ENCODE assay signal across 14 mouse cellular contexts in the genomic region with DNA sequence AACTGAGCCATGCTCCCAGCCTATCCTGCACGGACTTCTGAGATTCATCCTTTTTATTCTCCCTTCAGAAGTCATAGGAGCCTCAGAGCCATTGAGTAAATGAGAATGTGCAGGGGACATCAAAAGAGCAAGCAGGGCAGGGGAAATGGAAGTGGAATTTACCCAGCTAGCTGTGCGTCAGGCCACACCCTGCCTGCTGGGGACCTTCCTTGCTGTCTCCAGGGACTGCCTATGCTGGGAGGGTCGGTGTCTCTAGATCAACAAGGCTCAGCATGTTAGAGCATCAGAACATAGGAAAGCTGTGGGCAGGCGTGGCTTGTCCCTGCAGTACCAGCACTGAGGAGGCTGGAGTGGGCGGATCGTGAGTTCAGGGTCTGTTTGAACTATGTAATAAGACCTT. TPM values are rescaled to one million over a fixed set of nuclear protein-coding genes. Genes with fewer than 3 reads are reported as not detected.
DNase-seq lines count a peak whose midpoint lies in the region; ATAC-seq and TF ChIP-seq lines count a peak whose summit lies in the region.
"Had no signal": no experiment of that assay in that cellular context is flagged by ENCODE, and none has a peak within 500 bp of the region (broad histone marks: within the 10 kb centered on the region; RNA-seq: fewer than 3 reads in every experiment).

No protein-coding gene starts in this region.

- H3K9ac ChIP-seq in heart, embryonic 12.5 days, result no peak overlapping the region
- H3K9ac ChIP-seq in ES-Bruce4 (ENCODE audit: low read depth, poor library complexity, severe bottlenecking), result no peak overlapping the region
- no peak overlapping the region for H3K9ac ChIP-seq in forebrain, embryonic 12.5 days
- H3K9ac ChIP-seq: liver, embryonic 12.5 days had no signal

- H3K4me1 ChIP-seq in heart, embryonic 12.5 days (replicated peaks), result peaks cover 25% of the 10 kb centered on the region
- peaks cover 14% of the 10 kb centered on the region for H3K4me1 ChIP-seq in ES-Bruce4 (ENCODE audit: control insufficient read depth, insufficient read depth, low read length)
- H3K4me1 ChIP-seq in embryonic facial prominence, embryonic 10.5 days, result 0 out of 2 replicates have a peak, but pooled peaks cover 6% of the 10 kb centered on the region
- peaks cover 2% of the 10 kb centered on the region; the same call in 1 of the 2 replicates for H3K4me1 ChIP-seq in forebrain, embryonic 12.5 days
- H3K4me1 ChIP-seq: liver, embryonic 12.5 days had no signal

- H3K36me3 ChIP-seq in heart, embryonic 12.5 days, result peaks cover 6% of the 10 kb centered on the region; the same call in 1 of the 2 replicates
- no peaks in the 10 kb centered on the region for H3K36me3 ChIP-seq in ES-Bruce4 (ENCODE audit: control insufficient read depth, insufficient read depth, low read length, poor library complexity, severe bottlenecking)
- H3K36me3 ChIP-seq in embryonic facial prominence, embryonic 10.5 days (replicated peaks), result no peaks in the 10 kb centered on the region
- H3K36me3 ChIP-seq in forebrain, embryonic 12.5 days (replicated peaks), result no peaks in the 10 kb centered on the region
- H3K36me3 ChIP-seq: liver, embryonic 12.5 days had no signal

- H3K27me3 ChIP-seq in heart, embryonic 12.5 days (replicated peaks), result no peaks in the 10 kb centered on the region
- H3K27me3 ChIP-seq in ES-Bruce4 (ENCODE audit: control insufficient read depth, insufficient read depth, low read length, poor library complexity, severe bottlenecking), result no peaks in the 10 kb centered on the region
- H3K27me3 ChIP-seq in embryonic facial prominence, embryonic 10.5 days (replicated peaks; ENCODE audit: low read depth, poor library complexity, severe bottlenecking), result no peaks in the 10 kb centered on the region
- H3K27me3 ChIP-seq in forebrain, embryonic 12.5 days, result no peaks in the 10 kb centered on the region
- H3K27me3 ChIP-seq: liver, embryonic 12.5 days had no signal

- peak; percentile 95 for TF ChIP-seq EP300 in ES-Bruce4 (IDR thresholded peaks at IDR 0.05; ENCODE audit: insufficient read depth, low read depth, low read length)

- WGBS in heart, embryonic 12.5 days, result 55% methylated on average over 6 of the region's 6 CpGs
- 62% methylated on average over 6 of the region's 6 CpGs for WGBS in embryonic facial prominence, embryonic 10.5 days
- 68% methylated on average over 6 of the region's 6 CpGs for WGBS in forebrain, embryonic 12.5 days

- H3K4me3 ChIP-seq in heart, embryonic 12.5 days, result no peak overlapping the region
- H3K4me3 ChIP-seq in ES-Bruce4 (ENCODE audit: low read depth, low read length), result no peak overlapping the region
- H3K4me3 ChIP-seq in embryonic facial prominence, embryonic 10.5 days, result no peak overlapping the region
- H3K4me3 ChIP-seq in forebrain, embryonic 12.5 days (replicated peaks), result no peak overlapping the region
- H3K4me3 ChIP-seq: liver, embryonic 12.5 days; megakaryocyte, embryonic 14.5 days had no signal

- no peak for TF ChIP-seq CTCF in ES-Bruce4 (IDR thresholded peaks at IDR 0.05; ENCODE audit: low read depth, low read length)

- no peak overlapping the region for H3K4me2 ChIP-seq in heart, embryonic 12.5 days
- no peak overlapping the region for H3K4me2 ChIP-seq in forebrain, embryonic 12.5 days
- H3K4me2 ChIP-seq: liver, embryonic 12.5 days had no signal

- H3K9me3 ChIP-seq in heart, embryonic 12.5 days (replicated peaks), result no peaks in the 10 kb centered on the region
- H3K9me3 ChIP-seq in ES-Bruce4 (replicated peaks; ENCODE audit: control insufficient read depth, insufficient read depth, low read length, poor library complexity, severe bottlenecking), result no peaks in the 10 kb centered on the region
- no peaks in the 10 kb centered on the region for H3K9me3 ChIP-seq in embryonic facial prominence, embryonic 10.5 days
- H3K9me3 ChIP-seq in forebrain, embryonic 12.5 days, result no peaks in the 10 kb centered on the region
- H3K9me3 ChIP-seq: liver, embryonic 12.5 days; megakaryocyte, embryonic 14.5 days had no signal

- no peak overlapping the region for H3K27ac ChIP-seq in heart, embryonic 12.5 days (ENCODE audit: poor library complexity, severe bottlenecking)
- peak overlapping the region; percentile 23; the same call in 1 of the 2 replicates for H3K27ac ChIP-seq in ES-Bruce4 (ENCODE audit: insufficient read depth, low read length)
- H3K27ac ChIP-seq in embryonic facial prominence, embryonic 10.5 days (replicated peaks), result 0 out of 2 replicates have a peak overlapping the region, but pooled peaks have one; percentile 19
- H3K27ac ChIP-seq in forebrain, embryonic 12.5 days, result no peak overlapping the region
- H3K27ac ChIP-seq: liver, embryonic 12.5 days; stomach, postnatal 0 days had no signal

- TF ChIP-seq POLR2A in ES-Bruce4 (IDR thresholded peaks at IDR 0.05; ENCODE audit: insufficient read depth, low read length), result no peak

- intact Hi-C loops in left cerebral cortex, postnatal 25 days (cut with DNase I), result no loop called here

- peak; percentile 34 for DNase-seq in heart, adult 8-10 months (ENCODE audit: low spot score)
- DNase-seq in embryonic facial prominence, embryonic 10.5 days (ENCODE audit: low spot score), result no peak
- peak; percentile 61 to 81 for DNase-seq in kidney, postnatal 25 days
- DNase-seq in left cerebral cortex, postnatal 25 days (ENCODE audit: low spot score in 2 of 2), result no peak
- DNase-seq in thymus, postnatal 36 days, result no peak
- DNase-seq: cerebellum, adult 11 months; gastrocnemius, postnatal 10 days had no signal

- ATAC-seq in heart, embryonic 12.5 days (ENCODE audit: insufficient number of reproducible peaks, low FRiP score), result no peak
- no peak for ATAC-seq in forebrain, embryonic 12.5 days (ENCODE audit: low FRiP score)
- ATAC-seq: intestine, postnatal 0 days; liver, embryonic 12.5 days had no signal

RNA-seq across cellular contexts. Expression of gene Dysf, which starts 42.6 kb away (rescaled TPM):
- total RNA-seq in heart, adult 8-10 months (2022), result 100 to 1,000 TPM in 3 of 4 experiments, 10 to 100 TPM in 1; 94.9 to 111 (median 106) TPM
- polyA plus RNA-seq in heart, embryonic 12.5 days (2016; fragmentation: Nextera tagmentation; extraction: Ambion mirVana), result 17.6 and 17.9 TPM in 2 replicates
- 15.0 and 18.5 TPM in 2 replicates for polyA plus RNA-seq in ES-Bruce4 (2011; ENCODE audit: insufficient read depth, insufficient read length, low read depth, missing spikeins)
- 5.4 and 6.0 TPM in 2 replicates for polyA plus RNA-seq in embryonic facial prominence, embryonic 10.5 days (2016; fragmentation: Nextera tagmentation; extraction: Ambion mirVana)
- 3.7 and 4.3 TPM in 2 replicates for polyA plus RNA-seq in forebrain, embryonic 12.5 days (2016; fragmentation: Nextera tagmentation; extraction: Ambion mirVana)
- 1 to 10 TPM; 3.4 TPM for total RNA-seq in left cerebral cortex, postnatal 25 days (2021)

Comparison
In these comparisons a context has a peak if more than half of its experiments do, and no peak if none do; other contexts are left out.
1. DNase-seq: peak in heart, adult 8-10 months (single experiment) and kidney, postnatal 25 days (2 of 2); none in embryonic facial prominence, embryonic 10.5 days (single experiment), left cerebral cortex, postnatal 25 days (0 of 2) and thymus, postnatal 36 days (0 of 2).
2. H3K27ac ChIP-seq: peak in ES-Bruce4 (single experiment) and embryonic facial prominence, embryonic 10.5 days (single experiment); none in heart, embryonic 12.5 days (single experiment) and forebrain, embryonic 12.5 days (single experiment).